In genomic region chr8:61288676-61289075, GRCm38 (mm10) we compare ENCODE assay signal across 12 mouse cellular contexts.
DNase-seq lines count a peak whose midpoint lies in the region; ATAC-seq and TF ChIP-seq lines count a peak whose summit lies in the region.
"Had no signal": no experiment of that assay in that cellular context is flagged by ENCODE, and none has a peak within 500 bp of the region (broad histone marks: within the 10 kb centered on the region; RNA-seq: fewer than 3 reads in every experiment).

No protein-coding gene starts in this region.

- no peak overlapping the region for H3K4me2 ChIP-seq in forebrain, postnatal 0 days (ENCODE audit: low read depth)
- H3K4me2 ChIP-seq in forebrain, embryonic 14.5 days (ENCODE audit: low read length): no peak overlapping the region
- H3K4me2 ChIP-seq in kidney, embryonic 16.5 days (replicated peaks; ENCODE audit: low read depth, low read length): no peak overlapping the region
- H3K4me2 ChIP-seq in hindbrain, embryonic 15.5 days: no peak overlapping the region
- H3K4me2 ChIP-seq: heart, embryonic 15.5 days; liver, embryonic 13.5 days; stomach, embryonic 15.5 days had no signal

- H3K9me3 ChIP-seq in forebrain, postnatal 0 days (ENCODE audit: low read length): no peaks in the 10 kb centered on the region
- H3K9me3 ChIP-seq in forebrain, embryonic 14.5 days (replicated peaks; ENCODE audit: control insufficient read depth, low read length): no peaks in the 10 kb centered on the region
- H3K9me3 ChIP-seq in kidney, embryonic 16.5 days (ENCODE audit: low read length): no peaks in the 10 kb centered on the region
- H3K9me3 ChIP-seq in hindbrain, embryonic 15.5 days: no peaks in the 10 kb centered on the region
- H3K9me3 ChIP-seq: heart, embryonic 15.5 days; liver, embryonic 13.5 days; stomach, embryonic 15.5 days had no signal

- no peak for DNase-seq in forebrain, postnatal 0 days
- no peak for DNase-seq in forebrain, embryonic 14.5 days (ENCODE audit: low spot score)
- DNase-seq in kidney, adult 8-10 months: no peak
- no peak for DNase-seq in adrenal gland, postnatal 36 days
- DNase-seq in urinary bladder, postnatal 14 days (ENCODE audit: low spot score): no peak
- DNase-seq: B cell, adult 2 months; liver, embryonic 13.5 days had no signal

- no peak for TF ChIP-seq CTCF in forebrain, postnatal 0 days (IDR thresholded peaks at IDR 0.05; ENCODE audit: low read depth)

- peak overlapping the region; percentile 57; the same call in 1 of the 2 replicates for H3K27ac ChIP-seq in forebrain, postnatal 0 days (ENCODE audit: low read depth, low read length)
- no peak overlapping the region for H3K27ac ChIP-seq in forebrain, embryonic 14.5 days (ENCODE audit: low read depth, low read length)
- peak overlapping the region; percentile 13; the same call in 1 of the 2 replicates for H3K27ac ChIP-seq in kidney, embryonic 16.5 days (ENCODE audit: low read length)
- peak overlapping the region; percentile 16; the same call in 1 of the 2 replicates for H3K27ac ChIP-seq in hindbrain, embryonic 15.5 days (replicated peaks)
- H3K27ac ChIP-seq: liver, embryonic 13.5 days; stomach, embryonic 15.5 days had no signal

- peak; percentile 69; the same call in 1 of the 2 replicates for ATAC-seq in forebrain, postnatal 0 days
- ATAC-seq in forebrain, embryonic 14.5 days: no peak
- ATAC-seq in kidney, embryonic 16.5 days (ENCODE audit: low FRiP score, low TSS enrichment): no peak
- ATAC-seq in CD4-positive, CD25-positive, alpha-beta regulatory T cell, adult 4 months: peak; percentile 77
- ATAC-seq in hindbrain, embryonic 15.5 days (ENCODE audit: low FRiP score, low read depth): no peak

- H3K27me3 ChIP-seq in forebrain, postnatal 0 days (ENCODE audit: insufficient read depth, low read length): no peaks in the 10 kb centered on the region
- no peaks in the 10 kb centered on the region for H3K27me3 ChIP-seq in forebrain, embryonic 14.5 days (replicated peaks; ENCODE audit: control insufficient read depth, insufficient read depth, low read length)
- no peaks in the 10 kb centered on the region for H3K27me3 ChIP-seq in kidney, embryonic 16.5 days (ENCODE audit: insufficient read depth, low read length)
- no peaks in the 10 kb centered on the region for H3K27me3 ChIP-seq in hindbrain, embryonic 15.5 days
- H3K27me3 ChIP-seq: heart, embryonic 15.5 days; liver, embryonic 13.5 days; stomach, embryonic 15.5 days had no signal

- no peaks in the 10 kb centered on the region for H3K36me3 ChIP-seq in forebrain, postnatal 0 days (ENCODE audit: insufficient read depth)
- no peaks in the 10 kb centered on the region for H3K36me3 ChIP-seq in forebrain, embryonic 14.5 days (ENCODE audit: control insufficient read depth, insufficient read depth, low read length)
- no peaks in the 10 kb centered on the region for H3K36me3 ChIP-seq in kidney, embryonic 16.5 days (ENCODE audit: insufficient read depth, low read length)
- no peaks in the 10 kb centered on the region for H3K36me3 ChIP-seq in hindbrain, embryonic 15.5 days
- H3K36me3 ChIP-seq: heart, embryonic 15.5 days; liver, embryonic 13.5 days; stomach, embryonic 15.5 days had no signal

- WGBS in forebrain, postnatal 0 days: 48% methylated on average over 7 of the region's 7 CpGs
- WGBS in forebrain, embryonic 14.5 days: 83% methylated on average over 7 of the region's 7 CpGs
- 27% methylated on average over 7 of the region's 7 CpGs for WGBS in kidney, embryonic 16.5 days
- 42% methylated on average over 7 of the region's 7 CpGs for WGBS in hindbrain, embryonic 15.5 days

- no peak overlapping the region for H3K9ac ChIP-seq in forebrain, postnatal 0 days
- no peak overlapping the region for H3K9ac ChIP-seq in forebrain, embryonic 14.5 days (ENCODE audit: low read length)
- H3K9ac ChIP-seq in kidney, embryonic 16.5 days (replicated peaks; ENCODE audit: low read length): no peak overlapping the region
- H3K9ac ChIP-seq in hindbrain, embryonic 15.5 days: no peak overlapping the region
- H3K9ac ChIP-seq: heart, embryonic 15.5 days; liver, embryonic 13.5 days; stomach, embryonic 15.5 days had no signal

- H3K4me1 ChIP-seq in forebrain, postnatal 0 days (ENCODE audit: insufficient read depth): peaks cover 9% of the 10 kb centered on the region; the same call in 1 of the 2 replicates
- H3K4me1 ChIP-seq in forebrain, embryonic 14.5 days (ENCODE audit: control insufficient read depth, insufficient read depth, low read length): peaks cover 7% of the 10 kb centered on the region
- H3K4me1 ChIP-seq in kidney, embryonic 16.5 days (ENCODE audit: insufficient read depth, low read length): peaks cover 61% of the 10 kb centered on the region
- peaks cover 13% of the 10 kb centered on the region for H3K4me1 ChIP-seq in hindbrain, embryonic 15.5 days (replicated peaks)

- no peak overlapping the region for H3K4me3 ChIP-seq in forebrain, postnatal 0 days (ENCODE audit: low read depth, low read length)
- H3K4me3 ChIP-seq in forebrain, embryonic 14.5 days (ENCODE audit: low read depth, low read length): no peak overlapping the region
- no peak overlapping the region for H3K4me3 ChIP-seq in kidney, embryonic 16.5 days (ENCODE audit: low read length)
- H3K4me3 ChIP-seq in hindbrain, embryonic 15.5 days: no peak overlapping the region
- H3K4me3 ChIP-seq: heart, embryonic 15.5 days; liver, embryonic 13.5 days; stomach, embryonic 15.5 days had no signal

Comparison
In these comparisons a context has a peak if more than half of its experiments do, and no peak if none do; other contexts are left out.
1. ATAC-seq: peak in forebrain, postnatal 0 days (single experiment) and CD4-positive, CD25-positive, alpha-beta regulatory T cell, adult 4 months (single experiment); none in forebrain, embryonic 14.5 days (single experiment), kidney, embryonic 16.5 days (single experiment) and hindbrain, embryonic 15.5 days (single experiment).